Mouse (Mus musculus): ENCODE results near the gene Ccdc106. TPM values are rescaled to one million over a fixed set of nuclear protein-coding genes. Genes with fewer than 3 reads are reported as not detected.

Ccdc106 gene
- polyA plus RNA-seq, 1 experiment: 0.34 TPM

- no peaks in the 10 kb centered on the region for H3K36me3 ChIP-seq (ENCODE audit: control insufficient read depth, insufficient read depth)
- H3K79me2 ChIP-seq (ENCODE audit: control insufficient read depth, insufficient read depth): no peaks in the 10 kb centered on the region
- no peak overlapping the region for H3K4me3 ChIP-seq (ENCODE audit: insufficient read depth, poor library complexity, severe bottlenecking)
- no peak for TF ChIP-seq MYOD1 (IDR thresholded peaks at IDR 0.05; ENCODE audit: control insufficient read depth, insufficient read length, low read depth)
- no peak for TF ChIP-seq MYOG (IDR thresholded peaks at IDR 0.05; ENCODE audit: control insufficient read depth, extremely low read depth, insufficient read length)
- no peak for TF ChIP-seq FOSL1 (IDR thresholded peaks at IDR 0.05; ENCODE audit: insufficient read depth, low read length, poor library complexity, severe bottlenecking)
- no peak for TF ChIP-seq USF1 (IDR thresholded peaks at IDR 0.05; ENCODE audit: low read depth)
- TF ChIP-seq CTCF (IDR thresholded peaks at IDR 0.05; ENCODE audit: control insufficient read depth, insufficient read depth, insufficient read length): no peak
- no peak for TF ChIP-seq CEBPB (IDR thresholded peaks at IDR 0.05; ENCODE audit: low read depth)
- TF ChIP-seq MAX (IDR thresholded peaks at IDR 0.05): no peak
- no peak overlapping the region for H3ac ChIP-seq (ENCODE audit: control insufficient read depth, insufficient read length, low read depth)
- H3K79me3 ChIP-seq (ENCODE audit: low read depth): no peaks in the 10 kb centered on the region
- peaks cover 11% of the 10 kb centered on the region for H3K27me3 ChIP-seq (ENCODE audit: control insufficient read depth, insufficient read depth, insufficient read length)
Measured at GRCm38 (mm10) chr7:5056651-5057263, 36.4 kb downstream of the Ccdc106 start.

DNA sequence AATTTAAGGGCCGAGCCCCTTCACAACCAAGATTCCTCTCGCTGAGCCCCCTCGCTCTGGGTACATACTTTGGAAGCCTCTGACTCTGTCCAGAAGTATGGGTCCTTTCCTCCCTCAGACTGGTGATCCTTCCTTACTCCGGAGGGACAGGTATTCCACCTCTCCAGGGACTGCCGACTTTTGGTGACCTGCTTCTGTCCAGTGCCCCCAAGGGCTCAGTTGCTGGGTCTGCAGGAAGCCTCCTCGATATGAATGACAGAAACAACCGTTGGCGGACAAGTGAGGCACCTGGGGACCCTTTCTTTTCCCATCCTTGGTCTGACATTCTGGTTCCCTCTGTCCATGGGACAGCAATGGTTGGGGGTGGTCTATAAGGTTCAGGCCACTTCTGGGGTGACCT lies 37.0 kb downstream of the Ccdc106 start:
- H3K36me3 ChIP-seq (ENCODE audit: control insufficient read depth, insufficient read depth): no peaks in the 10 kb centered on the region
- H3K79me2 ChIP-seq (ENCODE audit: control insufficient read depth, insufficient read depth): peaks cover 1% of the 10 kb centered on the region
- no peak overlapping the region for H3ac ChIP-seq (ENCODE audit: control insufficient read depth, insufficient read length, low read depth)
- H3K27me3 ChIP-seq (ENCODE audit: control insufficient read depth, insufficient read depth, insufficient read length): peaks cover 11% of the 10 kb centered on the region
- no peak overlapping the region for H3K4me3 ChIP-seq (ENCODE audit: insufficient read depth, poor library complexity, severe bottlenecking)
- H3K79me3 ChIP-seq (ENCODE audit: low read depth): no peaks in the 10 kb centered on the region
- no peak for TF ChIP-seq MYOD1 (IDR thresholded peaks at IDR 0.05; ENCODE audit: control insufficient read depth, insufficient read length, low read depth)
- TF ChIP-seq CTCF (IDR thresholded peaks at IDR 0.05; ENCODE audit: control insufficient read depth, insufficient read depth, insufficient read length): no peak
- no peak for TF ChIP-seq MAX (IDR thresholded peaks at IDR 0.05)
- no peak for TF ChIP-seq USF1 (IDR thresholded peaks at IDR 0.05; ENCODE audit: low read depth)
- TF ChIP-seq FOSL1 (IDR thresholded peaks at IDR 0.05; ENCODE audit: insufficient read depth, low read length, poor library complexity, severe bottlenecking): no peak
- TF ChIP-seq CEBPB (IDR thresholded peaks at IDR 0.05; ENCODE audit: low read depth): no peak
- no peak for TF ChIP-seq MYOG (IDR thresholded peaks at IDR 0.05; ENCODE audit: control insufficient read depth, extremely low read depth, insufficient read length)

- no peak overlapping the region for H3K4me3 ChIP-seq (ENCODE audit: insufficient read depth, poor library complexity, severe bottlenecking)
- TF ChIP-seq USF1 (IDR thresholded peaks at IDR 0.05; ENCODE audit: low read depth) (no peak), MYOG (IDR thresholded peaks at IDR 0.05; ENCODE audit: control insufficient read depth, extremely low read depth, insufficient read length) (no peak), MAX (IDR thresholded peaks at IDR 0.05) (no peak), FOSL1 (IDR thresholded peaks at IDR 0.05; ENCODE audit: insufficient read depth, low read length, poor library complexity, severe bottlenecking) (no peak), CEBPB (IDR thresholded peaks at IDR 0.05; ENCODE audit: low read depth) (no peak), MYOD1 (IDR thresholded peaks at IDR 0.05; ENCODE audit: control insufficient read depth, insufficient read length, low read depth) (no peak), CTCF (IDR thresholded peaks at IDR 0.05; ENCODE audit: control insufficient read depth, insufficient read depth, insufficient read length) (no peak)
- peaks cover 11% of the 10 kb centered on the region for H3K27me3 ChIP-seq (ENCODE audit: control insufficient read depth, insufficient read depth, insufficient read length)
- H3K79me2 ChIP-seq (ENCODE audit: control insufficient read depth, insufficient read depth): peaks cover 5% of the 10 kb centered on the region
- no peak overlapping the region for H3ac ChIP-seq (ENCODE audit: control insufficient read depth, insufficient read length, low read depth)
- H3K79me3 ChIP-seq (ENCODE audit: low read depth): peaks cover 2% of the 10 kb centered on the region
- H3K36me3 ChIP-seq (ENCODE audit: control insufficient read depth, insufficient read depth): peaks cover under 1% of the 10 kb centered on the region
Measured at GRCm38 (mm10) chr7:5057804-5058203, 37.5 kb downstream of the Ccdc106 start.

- Histone ChIP-seq H3K36me3 (ENCODE audit: control insufficient read depth, insufficient read depth) (peaks cover 6% of the 10 kb centered on the region), H3K79me2 (ENCODE audit: control insufficient read depth, insufficient read depth) (peaks cover 14% of the 10 kb centered on the region), H3K79me3 (ENCODE audit: low read depth) (peaks cover 10% of the 10 kb centered on the region), H3K4me3 (ENCODE audit: insufficient read depth, poor library complexity, severe bottlenecking) (no peak overlapping the region), H3ac (ENCODE audit: control insufficient read depth, insufficient read length, low read depth) (no peak overlapping the region), H3K27me3 (ENCODE audit: control insufficient read depth, insufficient read depth, insufficient read length) (peaks cover 11% of the 10 kb centered on the region)
- no peak for TF ChIP-seq FOSL1 (IDR thresholded peaks at IDR 0.05; ENCODE audit: insufficient read depth, low read length, poor library complexity, severe bottlenecking)
- TF ChIP-seq CTCF (IDR thresholded peaks at IDR 0.05; ENCODE audit: control insufficient read depth, insufficient read depth, insufficient read length): no peak
- no peak for TF ChIP-seq USF1 (IDR thresholded peaks at IDR 0.05; ENCODE audit: low read depth)
- TF ChIP-seq MYOD1 (IDR thresholded peaks at IDR 0.05; ENCODE audit: control insufficient read depth, insufficient read length, low read depth): no peak
- no peak for TF ChIP-seq CEBPB (IDR thresholded peaks at IDR 0.05; ENCODE audit: low read depth)
- no peak for TF ChIP-seq MAX (IDR thresholded peaks at IDR 0.05)
- no peak for TF ChIP-seq MYOG (IDR thresholded peaks at IDR 0.05; ENCODE audit: control insufficient read depth, extremely low read depth, insufficient read length)
Measured at GRCm38 (mm10) chr7:5058631-5059030, 38.3 kb downstream of the Ccdc106 start.

GRCm38 (mm10) chr7:5059421-5059820 lies 39.1 kb downstream of the Ccdc106 start:
- no peak overlapping the region for H3K4me3 ChIP-seq (ENCODE audit: insufficient read depth, poor library complexity, severe bottlenecking)
- peaks cover 22% of the 10 kb centered on the region for H3K79me2 ChIP-seq (ENCODE audit: control insufficient read depth, insufficient read depth)
- peaks cover 6% of the 10 kb centered on the region for H3K36me3 ChIP-seq (ENCODE audit: control insufficient read depth, insufficient read depth)
- H3K27me3 ChIP-seq (ENCODE audit: control insufficient read depth, insufficient read depth, insufficient read length): peaks cover 11% of the 10 kb centered on the region
- peaks cover 18% of the 10 kb centered on the region for H3K79me3 ChIP-seq (ENCODE audit: low read depth)
- no peak overlapping the region for H3ac ChIP-seq (ENCODE audit: control insufficient read depth, insufficient read length, low read depth)
- TF ChIP-seq CEBPB (IDR thresholded peaks at IDR 0.05; ENCODE audit: low read depth): no peak

- H3K79me3 ChIP-seq (ENCODE audit: low read depth): peaks cover 25% of the 10 kb centered on the region
- H3K27me3 ChIP-seq (ENCODE audit: control insufficient read depth, insufficient read depth, insufficient read length): peaks cover 11% of the 10 kb centered on the region
- no peak for TF ChIP-seq CEBPB (IDR thresholded peaks at IDR 0.05; ENCODE audit: low read depth)
- TF ChIP-seq FOSL1 (IDR thresholded peaks at IDR 0.05; ENCODE audit: insufficient read depth, low read length, poor library complexity, severe bottlenecking): no peak
- TF ChIP-seq MAX (IDR thresholded peaks at IDR 0.05): peak; percentile 64
- TF ChIP-seq MYOG (IDR thresholded peaks at IDR 0.05; ENCODE audit: control insufficient read depth, extremely low read depth, insufficient read length): no peak
- peak; percentile 86 for TF ChIP-seq CTCF (IDR thresholded peaks at IDR 0.05; ENCODE audit: control insufficient read depth, insufficient read depth, insufficient read length)
- TF ChIP-seq MYOD1 (IDR thresholded peaks at IDR 0.05; ENCODE audit: control insufficient read depth, insufficient read length, low read depth): no peak
- TF ChIP-seq USF1 (IDR thresholded peaks at IDR 0.05; ENCODE audit: low read depth): no peak
- H3K36me3 ChIP-seq (ENCODE audit: control insufficient read depth, insufficient read depth): peaks cover 7% of the 10 kb centered on the region
- peaks cover 30% of the 10 kb centered on the region for H3K79me2 ChIP-seq (ENCODE audit: control insufficient read depth, insufficient read depth)
- H3ac ChIP-seq (ENCODE audit: control insufficient read depth, insufficient read length, low read depth): peak overlapping the region; percentile 94
- H3K4me3 ChIP-seq (ENCODE audit: insufficient read depth, poor library complexity, severe bottlenecking): peak overlapping the region; percentile 75
Measured at GRCm38 (mm10) chr7:5060239-5060731, 39.9 kb downstream of the Ccdc106 start.
